Mouse (Mus musculus) layer of hippocampus, adult 2 months (tissue): ENCODE results near the gene Eid3. TPM values are rescaled to one million over a fixed set of nuclear protein-coding genes. Genes with fewer than 3 reads are reported as not detected.

Experiments
- DNase-seq, 2 experiments: peaks; one replicate each; pipeline ENCODE4 v3.0.0; 2022; ENCODE audit warnings: low spot score in 2 of 2
- H3K27ac ChIP-seq: fragments of 200-600 bp; 2 replicates; pipeline ENCODE4 v1.8.1; 2022
- H3K4me3 ChIP-seq: fragments of 200-600 bp; 2 replicates; pipeline ENCODE4 v1.8.1; 2022; ENCODE audit warnings: mild to moderate bottlenecking
- CTCF ChIP-seq: fragments of 200-600 bp; conservative IDR thresholded peaks from 2 replicates; pipeline ENCODE4 v1.8.1; 2022; ENCODE audit warnings: antibody characterized with exemption, mild to moderate bottlenecking, moderate library complexity
- total RNA-seq, 2 experiments: library from RNA; stranded (reverse); gene quantifications; 2 replicates each; pipeline ENCODE4 v1.2.3; 2021

Gene Eid3
- total RNA-seq, 2 experiments from 2014 or later = 2.7 TPM

DNA sequence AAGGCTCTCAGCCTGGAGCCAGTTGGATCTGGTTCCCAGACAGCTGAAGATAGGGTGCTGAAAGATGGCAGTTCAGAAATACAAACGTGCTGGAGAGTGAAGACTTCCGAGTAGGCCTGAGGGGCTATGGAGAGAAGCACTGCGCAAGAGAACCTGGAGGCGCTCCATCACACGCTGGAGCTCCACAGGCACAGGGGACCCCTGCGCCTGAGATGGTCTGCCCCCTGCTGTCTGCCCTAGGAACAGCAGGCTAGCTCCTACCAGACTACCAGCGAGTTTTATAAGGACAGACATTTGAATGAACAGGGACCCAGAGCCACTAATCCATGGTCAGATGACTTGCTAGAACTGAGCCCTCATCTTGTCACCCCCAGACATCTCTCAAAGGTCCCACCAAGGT lies 35.0 kb downstream of the Eid3 start:
- TF ChIP-seq CTCF = peak; percentile 99
- Histone ChIP-seq H3K27ac (no peak overlapping the region), H3K4me3 (no peak overlapping the region)
- peak; percentile 83 to 91 for DNase-seq

GRCm38 (mm10) chr10:82908526-82908925 lies 42.1 kb downstream of the Eid3 start:
- H3K27ac ChIP-seq = no peak overlapping the region
- TF ChIP-seq CTCF = no peak
- peak in 1 of 2 experiments; percentile 37 for DNase-seq
- H3K4me3 ChIP-seq = no peak overlapping the region

DNA sequence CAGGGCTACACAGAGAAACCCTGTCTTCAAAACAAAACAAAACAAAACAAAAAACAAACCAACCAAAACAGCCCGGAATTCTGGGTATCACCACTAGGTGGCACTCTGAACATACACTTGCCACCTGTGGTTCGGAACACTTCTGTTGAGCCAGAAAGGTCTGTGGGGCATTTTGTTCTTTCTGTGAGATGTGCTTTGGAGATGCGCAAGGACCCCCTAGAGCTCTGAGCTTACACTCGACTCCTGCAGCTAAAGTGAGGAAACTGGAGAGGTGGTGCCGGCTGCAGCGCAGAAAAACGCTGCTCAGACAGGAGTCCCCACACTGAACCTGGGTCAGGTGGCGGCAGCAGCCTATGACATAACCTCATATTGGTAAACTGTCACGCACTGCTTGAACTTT lies 43.0 kb downstream of the Eid3 start:
- peak; percentile 47 to 79 for DNase-seq
- TF ChIP-seq CTCF = peak; percentile 89
- H3K4me3 ChIP-seq = no peak overlapping the region
- no peak overlapping the region for H3K27ac ChIP-seq

DNA sequence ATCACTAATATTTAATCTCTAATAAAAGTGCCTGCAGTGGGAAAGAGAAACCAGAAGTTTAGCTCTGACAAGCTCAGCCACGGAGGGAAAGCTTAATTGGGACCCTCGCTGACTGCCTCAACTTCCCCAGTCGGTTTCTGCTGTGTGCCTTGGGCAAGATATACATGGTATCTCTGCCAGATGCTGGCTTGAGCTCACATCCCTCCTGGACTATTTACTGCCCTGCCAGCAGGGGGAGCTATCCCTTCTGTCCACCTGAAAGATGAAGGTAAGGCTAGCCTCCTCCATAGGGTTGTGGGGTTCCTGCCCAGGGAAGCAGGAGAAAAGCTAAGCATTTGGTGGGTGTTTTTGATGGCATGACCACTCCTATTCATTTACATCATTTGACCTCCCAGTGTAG lies 43.8 kb downstream of the Eid3 start:
- peak; percentile 74 for TF ChIP-seq CTCF

DNA sequence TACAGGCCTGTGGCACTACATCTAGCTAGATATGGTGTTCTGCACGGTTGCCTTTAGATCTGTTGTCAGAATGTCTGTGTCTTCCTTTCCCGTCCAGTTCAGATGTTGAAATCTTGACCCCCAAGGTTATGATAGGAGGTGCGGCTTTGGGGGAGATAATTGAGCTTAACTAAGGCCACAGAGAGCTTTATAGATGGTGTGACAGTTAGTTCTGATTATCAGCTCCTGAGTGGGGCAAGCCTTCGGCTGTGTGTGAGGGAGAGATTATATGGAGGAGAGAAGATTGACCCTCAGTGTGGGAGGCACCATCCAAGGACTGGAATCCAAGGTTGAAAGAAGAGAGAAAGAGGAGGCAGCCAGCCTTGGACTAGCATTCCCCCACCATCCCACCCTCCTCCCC lies 46.8 kb downstream of the Eid3 start:
- no peak for DNase-seq
- TF ChIP-seq CTCF = no peak
- no peak overlapping the region for H3K4me3 ChIP-seq
- no peak overlapping the region for H3K27ac ChIP-seq

More for the DNA sequence above, 43.8 kb downstream of the Eid3 start:
- no peak overlapping the region for H3K27ac ChIP-seq
- no peak overlapping the region for H3K4me3 ChIP-seq
- no peak for DNase-seq

DNA sequence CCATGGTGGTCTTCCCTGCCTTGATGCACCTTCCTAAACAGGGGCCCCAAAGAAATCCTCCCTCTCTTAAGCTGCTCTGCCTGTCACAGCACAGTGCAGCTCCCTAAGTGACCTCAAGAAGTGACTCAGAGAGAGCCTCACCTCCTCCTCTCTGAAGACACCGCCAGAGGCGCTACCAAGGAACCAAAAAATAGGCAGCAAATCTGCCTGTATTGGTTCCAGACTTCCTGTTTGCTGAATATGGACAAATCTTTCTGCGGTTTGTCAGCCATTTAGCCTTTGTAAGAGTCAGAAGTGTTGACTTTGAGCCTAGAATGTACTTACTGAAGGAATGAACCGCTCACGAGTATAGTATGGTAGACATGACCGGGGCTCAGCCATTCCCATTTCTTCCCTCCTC lies 47.3 kb downstream of the Eid3 start:
- Histone ChIP-seq H3K27ac (no peak overlapping the region), H3K4me3 (no peak overlapping the region)
- TF ChIP-seq CTCF = no peak
- no peak for DNase-seq

Other genes starting within 250 kb of the Eid3 start
- gene 1190007I07Rik, start 243.4 kb upstream of the Eid3 start, total RNA-seq = 10 to 100 TPM; 21.7 to 23.1 TPM
- gene Tdg, start 236.8 kb upstream of the Eid3 start, total RNA-seq = 10 to 100 TPM; 44.7 to 47.9 TPM
- gene Glt8d2, start 176.0 kb upstream of the Eid3 start, total RNA-seq = 10 to 100 TPM; 17.9 to 18.6 TPM
- gene Hcfc2, start 170.5 kb upstream of the Eid3 start, total RNA-seq = 10 to 100 TPM; 46.7 to 51.5 TPM
- 10 to 100 TPM; 67.7 to 67.8 TPM for gene Nfyb, start 102.5 kb upstream of the Eid3 start, total RNA-seq
- 10 to 100 TPM; 53.1 to 54.0 TPM for gene Txnrd1, start 32.7 kb upstream of the Eid3 start, total RNA-seq
- gene Chst11, start 118.9 kb downstream of the Eid3 start, total RNA-seq = 10 to 100 TPM; 50.9 to 52.7 TPM